Mouse (Mus musculus) frontal cortex, postnatal 10 days (tissue): ENCODE measurements at regions not wholly inside any gene's neighbourhood (a gene's known extent, or its start where the extent isn't known, plus 50 kb on each side); places are given as distances from the start of the nearest gene placed in this dataset.
A peak's percentile ranks its signal among the peaks of the same experiment; 100 is the strongest.

Source experiments
- DNase-seq, 2 experiments: peaks; one replicate each; pipeline ENCODE4 v3.0.0; 2022; ENCODE audit warnings: low spot score in 2 of 2, mixed read lengths in 1 of 2

DNA sequence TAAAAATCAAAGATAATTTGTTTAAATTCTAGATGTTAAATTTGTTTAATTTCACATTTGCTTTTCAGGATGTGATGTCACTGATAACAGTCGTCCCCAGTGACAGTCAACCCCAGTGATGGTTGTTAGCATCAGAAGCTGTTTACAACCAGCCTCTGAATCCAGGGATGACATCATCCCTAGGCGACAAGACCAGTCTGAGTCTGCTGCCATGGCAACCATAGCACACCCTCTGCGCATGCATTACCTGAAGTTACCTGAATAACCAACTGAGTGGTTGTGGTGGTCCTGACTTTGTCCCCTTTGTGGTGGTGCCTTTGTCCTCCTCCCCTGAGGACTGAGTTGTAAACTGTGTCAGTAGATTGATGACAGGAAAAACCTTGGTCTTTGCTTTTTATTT lies 92.0 kb upstream of the Zfp644 start:
- DNase-seq, result no peak

GRCm38 (mm10) chr5:106785065-106785464 lies 88.0 kb upstream of the Zfp644 start:
- DNase-seq, result no peak

DNA sequence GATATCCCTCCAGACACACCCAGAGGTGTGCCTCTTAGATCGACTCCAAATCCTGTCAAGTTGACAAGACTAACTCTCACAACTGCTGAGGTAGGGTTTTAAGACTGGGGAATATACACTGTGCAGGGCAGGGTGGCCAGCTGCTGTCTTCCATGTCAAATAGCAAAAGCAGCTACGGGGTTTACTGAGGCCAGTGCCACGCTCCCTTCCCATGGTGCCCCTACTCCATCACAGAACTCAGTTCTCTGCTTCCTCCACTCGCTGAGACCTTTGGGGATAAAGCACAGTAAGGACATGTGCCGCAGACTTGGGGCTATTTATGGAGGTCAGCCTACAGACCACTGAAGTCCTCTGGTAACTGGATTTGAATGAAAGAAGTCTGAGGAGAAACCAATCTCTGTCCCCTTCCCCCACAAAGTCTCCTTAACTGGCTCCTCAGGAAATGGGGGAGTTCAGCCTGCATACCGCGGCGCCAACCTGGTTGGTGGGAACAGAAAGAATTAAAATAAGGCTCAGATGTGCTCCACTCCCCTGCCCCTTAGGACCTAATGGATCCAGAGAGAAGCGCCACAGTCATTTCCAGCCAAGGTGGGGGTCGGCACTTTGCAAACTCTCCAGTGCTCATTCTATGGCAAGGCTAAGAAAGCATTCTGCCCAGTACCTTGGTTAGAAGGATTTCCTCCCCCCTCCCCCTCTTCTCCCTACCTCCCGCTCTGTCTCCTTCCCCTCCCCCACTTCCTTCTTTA lies 87.0 kb upstream of the Zfp644 start:
- DNase-seq, result no peak

DNA sequence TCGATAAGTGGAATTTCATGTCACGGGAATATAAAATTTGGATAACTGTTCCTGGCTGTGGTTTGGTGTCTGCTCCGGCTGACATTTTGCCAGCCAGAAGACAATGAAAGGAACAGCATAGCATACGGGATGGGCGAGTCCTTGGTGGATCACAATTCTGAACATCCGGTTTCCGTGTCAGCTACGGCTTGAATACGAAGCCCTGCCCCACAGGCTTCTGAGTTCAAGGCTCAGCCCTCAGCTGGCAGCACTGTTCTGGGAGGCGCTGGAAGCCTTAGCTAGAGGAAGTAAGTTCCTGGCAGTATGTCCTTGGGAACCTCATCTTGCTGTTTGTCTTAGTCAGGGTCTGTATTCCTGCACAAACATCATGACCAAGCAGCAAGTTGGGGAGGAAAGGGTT lies 83.7 kb upstream of the Zfp644 start:
- DNase-seq, result no peak

DNA sequence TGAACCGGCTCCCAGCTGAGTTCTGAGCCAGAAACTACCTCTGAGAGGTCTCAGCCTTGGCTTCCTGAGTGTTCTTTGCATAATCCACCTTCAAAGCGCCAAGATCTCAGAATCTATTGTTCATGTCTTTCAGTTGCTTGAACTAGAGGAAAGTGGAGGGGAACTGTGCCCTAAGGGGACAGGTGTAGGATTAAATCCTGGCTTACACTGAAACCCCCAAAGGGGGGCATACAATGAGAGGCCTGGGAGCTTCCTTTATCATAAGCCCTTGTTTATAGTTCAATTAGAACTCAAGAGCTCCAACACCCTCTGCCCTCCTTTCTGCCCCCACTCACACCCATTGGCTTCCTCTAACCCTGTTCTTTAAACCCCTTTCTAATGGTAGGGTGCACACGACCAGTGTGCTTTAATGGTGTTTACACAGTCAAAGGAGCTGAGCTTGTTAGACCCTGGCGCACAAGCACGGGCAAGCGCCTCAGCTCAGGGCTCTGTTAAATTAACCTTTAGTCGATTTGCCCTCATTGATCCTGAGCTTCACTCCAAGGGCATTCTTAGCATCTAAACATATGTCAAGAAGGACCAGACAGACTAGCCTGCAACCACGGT lies 81.2 kb upstream of the Zfp644 start:
- no peak for DNase-seq

- no peak for DNase-seq
Measured at GRCm38 (mm10) chr5:106775010-106775693, 78.1 kb upstream of the Zfp644 start.

DNA sequence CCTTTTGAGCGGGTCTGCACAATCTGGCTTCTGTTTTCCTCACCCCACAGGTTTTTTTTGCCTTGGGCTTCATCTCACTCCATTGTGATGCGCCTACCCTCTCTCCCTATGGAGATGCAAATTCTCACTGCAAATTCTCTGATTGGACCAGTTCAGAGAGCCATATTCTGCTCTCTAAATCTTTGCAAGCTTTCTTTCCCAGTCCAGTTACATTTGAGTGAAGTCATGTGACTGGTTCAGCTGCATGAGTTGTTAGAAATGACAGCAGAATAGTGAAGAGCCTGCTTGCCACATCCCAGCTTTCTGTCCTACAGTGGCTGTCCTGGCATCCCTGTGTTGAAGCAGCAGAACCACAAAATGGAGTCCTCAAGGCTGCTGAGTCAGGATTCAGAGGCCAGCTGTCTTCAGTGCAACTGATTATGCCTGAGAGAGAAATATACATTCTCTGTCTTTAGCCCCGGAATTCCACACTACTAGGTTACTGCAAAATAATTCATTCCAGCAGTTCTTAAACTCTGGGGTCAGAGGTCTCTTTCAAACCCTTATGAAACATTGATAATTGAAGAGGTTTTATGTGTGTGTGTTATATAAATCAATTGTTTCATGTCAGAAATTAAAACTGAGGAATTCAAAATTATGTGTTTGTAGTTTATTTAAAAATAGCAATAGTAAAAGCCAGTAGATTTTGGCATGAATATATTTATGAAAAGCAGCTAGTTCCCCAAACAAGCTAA lies 76.3 kb upstream of the Zfp644 start:
- DNase-seq, result no peak

DNA sequence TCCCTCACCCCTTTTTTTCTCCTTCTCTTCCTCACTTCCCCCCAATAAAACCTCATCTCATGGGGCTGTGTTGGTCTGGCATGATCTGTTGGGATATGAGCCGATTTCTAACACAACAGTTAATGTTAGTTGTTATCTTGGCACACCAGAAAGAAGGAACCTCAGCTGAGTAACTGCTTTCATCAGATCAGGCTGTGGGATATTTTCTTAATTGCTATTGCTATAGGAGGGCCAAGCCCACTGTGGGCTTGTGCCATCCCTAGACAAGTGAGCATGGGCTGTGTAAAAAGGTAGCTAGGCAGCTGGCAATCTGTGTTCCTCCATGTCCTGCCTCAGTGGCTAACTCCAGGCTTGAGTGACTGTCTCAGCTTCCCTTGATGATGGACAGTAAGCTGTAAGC lies 73.9 kb upstream of the Zfp644 start:
- no peak for DNase-seq

- no peak for DNase-seq
Measured at GRCm38 (mm10) chr5:106765335-106765734, 68.2 kb upstream of the Zfp644 start.

- no peak for DNase-seq
Measured at GRCm38 (mm10) chr5:106763283-106763682, 66.2 kb upstream of the Zfp644 start.

- DNase-seq, result no peak
Measured at GRCm38 (mm10) chr5:106758036-106758435, 60.9 kb upstream of the Zfp644 start.

- DNase-seq, result no peak
Measured at GRCm38 (mm10) chr5:106757436-106757835, 60.3 kb upstream of the Zfp644 start.

DNA sequence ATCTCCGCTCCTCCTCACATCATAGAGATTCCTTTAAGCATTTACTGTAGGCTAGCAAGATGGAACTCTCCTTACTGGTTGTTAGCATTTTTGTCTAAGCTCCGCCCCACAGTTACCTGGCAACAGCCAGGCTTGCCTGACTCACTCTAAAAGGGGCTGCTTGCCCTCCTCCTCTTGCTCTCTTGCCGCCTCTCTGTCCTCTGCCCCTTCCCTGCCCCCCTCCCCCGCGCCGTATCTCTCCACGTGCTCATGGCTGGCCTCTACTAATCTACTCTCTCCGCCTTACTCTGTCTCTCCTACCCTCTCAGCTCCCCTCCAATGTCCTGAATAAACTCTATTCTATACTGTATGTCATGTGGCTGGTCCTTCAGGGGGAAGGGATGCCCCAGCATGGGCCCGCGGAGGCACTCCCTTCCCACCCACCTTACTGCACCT lies 59.9 kb upstream of the Zfp644 start:
- DNase-seq, result peak; percentile 12 to 24

DNA sequence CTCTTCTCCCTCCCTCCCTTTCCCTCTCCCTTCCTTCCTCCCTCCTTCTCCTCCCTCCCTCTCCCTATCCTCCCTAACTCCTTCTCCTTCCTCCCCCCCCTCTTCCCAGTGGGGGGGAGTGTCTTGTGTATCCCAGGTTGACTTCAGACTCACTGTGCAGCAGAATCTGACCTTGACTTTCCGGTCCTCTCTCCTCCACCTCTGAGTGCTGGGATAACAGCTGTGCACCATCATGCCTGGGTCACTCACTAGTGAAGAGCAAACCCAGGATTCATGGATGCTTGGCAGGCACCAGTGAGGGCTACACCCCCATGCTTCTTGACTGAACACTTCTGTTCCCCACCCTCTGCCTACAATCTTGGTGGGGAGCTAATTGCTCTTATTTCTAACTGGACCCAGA lies 56.2 kb upstream of the Zfp644 start:
- no peak for DNase-seq

DNA sequence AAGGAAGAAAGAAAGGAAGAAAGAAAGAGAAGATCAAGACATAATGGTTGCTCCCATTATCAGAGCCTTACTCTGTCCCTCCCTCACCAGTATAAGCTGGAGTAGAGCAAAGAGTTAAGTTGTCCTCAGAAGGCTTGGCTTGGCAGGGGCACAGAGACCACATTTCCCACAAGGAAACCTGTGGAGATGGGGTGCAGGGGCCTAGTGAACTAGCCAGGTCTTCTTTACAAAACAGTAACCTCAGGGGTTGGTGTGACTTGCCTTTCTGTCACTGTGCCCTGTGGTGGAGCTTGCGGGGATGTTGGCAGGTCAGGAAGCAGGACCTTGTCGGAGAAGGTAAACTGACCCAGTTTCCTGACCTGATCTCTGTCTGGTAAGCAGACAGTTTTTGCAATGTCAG lies 53.1 kb upstream of the Zfp644 start:
- no peak for DNase-seq

- no peak for DNase-seq
Measured at GRCm38 (mm10) chr5:106748527-106749138, 51.5 kb upstream of the Zfp644 start.
